Mouse (Mus musculus) erythroblast, embryonic 14.5 days (primary cell): Measurements from ENCODE around the gene Slc25a39.

Experiments
- GATA1 ChIP-seq: IDR thresholded peaks from 2 replicates; pipeline ENCODE4 v1.6.1; 2012; ENCODE audit warnings: low read length, inconsistent platforms, mixed read lengths
- TAL1 ChIP-seq: IDR thresholded peaks from 3 replicates; pipeline ENCODE4 v1.6.1; 2012; ENCODE audit warnings: low read length, inconsistent platforms, mixed read lengths

DNA sequence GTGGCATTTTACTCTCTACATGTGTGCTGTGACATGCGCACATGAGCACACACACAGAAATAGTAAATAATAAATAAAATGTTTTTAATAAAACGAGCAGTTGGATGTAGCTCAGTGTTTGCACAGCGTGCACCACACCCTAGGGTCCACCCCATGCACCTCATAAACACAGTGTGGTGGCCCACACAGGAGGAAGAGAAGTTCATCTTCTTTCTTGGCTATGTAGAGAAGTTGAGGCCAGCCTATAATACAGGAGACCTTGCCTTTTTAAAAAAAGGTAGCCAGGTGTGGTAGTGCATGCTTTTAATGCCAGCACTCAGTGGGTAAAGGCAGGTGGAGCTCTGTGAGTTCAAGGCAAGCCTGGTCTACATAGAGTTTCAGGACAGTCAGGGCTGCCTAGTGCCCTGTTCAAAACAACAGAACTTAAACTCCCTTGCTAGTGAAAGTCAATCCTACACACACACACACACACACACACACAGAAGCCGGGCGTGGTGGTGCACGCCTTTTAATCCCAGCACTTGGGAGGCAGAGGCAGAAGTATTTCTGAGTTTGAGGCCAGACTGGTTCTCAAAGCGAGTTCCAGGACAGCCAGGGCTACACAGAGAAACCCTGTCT is 33.5 kb downstream of the Slc25a39 start:
- no peak for TF ChIP-seq GATA1
- no peak for TF ChIP-seq TAL1
